Comparison of ENCODE assay signal across 8 mouse cellular contexts in genomic region chr6:137169171-137169968, GRCm38 (mm10). TPM values are rescaled to one million over a fixed set of nuclear protein-coding genes. Genes with fewer than 3 reads are reported as not detected.
DNase-seq lines count a peak whose midpoint lies in the region; ATAC-seq lines count a peak whose summit lies in the region.

No protein-coding gene starts in this region.

- H3K4me3 ChIP-seq in forebrain, embryonic 15.5 days = peak overlapping the region; percentile 54
- peak overlapping the region; percentile 44 for H3K4me3 ChIP-seq in liver, embryonic 16.5 days (ENCODE audit: low read depth, low read length)
- H3K4me3 ChIP-seq in neural tube, embryonic 12.5 days = peak overlapping the region; percentile 43
- peak overlapping the region; percentile 62 for H3K4me3 ChIP-seq in stomach, embryonic 16.5 days (replicated peaks; ENCODE audit: low read length)

- peaks cover 6% of the 10 kb centered on the region; the same call in 1 of the 2 replicates for H3K27me3 ChIP-seq in forebrain, embryonic 15.5 days
- H3K27me3 ChIP-seq in liver, embryonic 16.5 days (ENCODE audit: control insufficient read depth, insufficient read depth, low read depth, low read length) = peaks cover 7% of the 10 kb centered on the region
- peaks cover 10% of the 10 kb centered on the region for H3K27me3 ChIP-seq in neural tube, embryonic 12.5 days (replicated peaks)
- no peaks in the 10 kb centered on the region for H3K27me3 ChIP-seq in stomach, embryonic 16.5 days (ENCODE audit: control insufficient read depth, insufficient read depth, low read length)

- H3K36me3 ChIP-seq in forebrain, embryonic 15.5 days = no peaks in the 10 kb centered on the region
- H3K36me3 ChIP-seq in liver, embryonic 16.5 days (ENCODE audit: control insufficient read depth, insufficient read depth) = no peaks in the 10 kb centered on the region
- no peaks in the 10 kb centered on the region for H3K36me3 ChIP-seq in neural tube, embryonic 12.5 days
- no peaks in the 10 kb centered on the region for H3K36me3 ChIP-seq in stomach, embryonic 16.5 days (ENCODE audit: control insufficient read depth, insufficient read depth, low read length)

- ATAC-seq in cerebellum, adult (ENCODE audit: insufficient number of reproducible peaks, low FRiP score, low TSS enrichment) = peak; percentile 84
- peak; percentile 95 for ATAC-seq in forebrain, embryonic 15.5 days (replicated peaks)
- peak; percentile 80 for ATAC-seq in liver, embryonic 16.5 days (ENCODE audit: low read depth)
- ATAC-seq in neural tube, embryonic 12.5 days (ENCODE audit: low FRiP score, low read depth) = peak; percentile 97
- ATAC-seq in stomach, embryonic 16.5 days (ENCODE audit: insufficient read depth, low FRiP score) = peak; percentile 93

- peak; percentile 49 for DNase-seq in CD4-positive helper T cell, adult 2 months (ENCODE audit: low read depth, low spot score)
- DNase-seq in heart, postnatal 14 days = peak; percentile 95 to 97
- DNase-seq in layer of hippocampus, adult 11-12 months (ENCODE audit: low spot score) = peak; percentile 94

- peak overlapping the region; percentile 98 for H3K4me2 ChIP-seq in forebrain, embryonic 15.5 days (replicated peaks)
- H3K4me2 ChIP-seq in liver, embryonic 16.5 days (ENCODE audit: low read depth, low read length) = peak overlapping the region; percentile 52
- H3K4me2 ChIP-seq in neural tube, embryonic 12.5 days (replicated peaks) = peak overlapping the region; percentile 97
- peak overlapping the region; percentile 84 for H3K4me2 ChIP-seq in stomach, embryonic 16.5 days (ENCODE audit: low read depth, low read length)

- H3K9me3 ChIP-seq in forebrain, embryonic 15.5 days = no peaks in the 10 kb centered on the region
- H3K9me3 ChIP-seq in liver, embryonic 16.5 days (replicated peaks; ENCODE audit: control insufficient read depth, low read length) = no peaks in the 10 kb centered on the region
- no peaks in the 10 kb centered on the region for H3K9me3 ChIP-seq in neural tube, embryonic 12.5 days
- H3K9me3 ChIP-seq in stomach, embryonic 16.5 days (replicated peaks; ENCODE audit: control insufficient read depth, low read length) = no peaks in the 10 kb centered on the region

- peaks cover 8% of the 10 kb centered on the region for H3K4me1 ChIP-seq in forebrain, embryonic 15.5 days
- H3K4me1 ChIP-seq in liver, embryonic 16.5 days (ENCODE audit: control insufficient read depth, low read depth, low read length) = no peaks in the 10 kb centered on the region
- H3K4me1 ChIP-seq in neural tube, embryonic 12.5 days = peaks cover 6% of the 10 kb centered on the region; the same call in 1 of the 2 replicates
- H3K4me1 ChIP-seq in stomach, embryonic 16.5 days (ENCODE audit: control insufficient read depth, insufficient read depth, low read length) = peaks cover 7% of the 10 kb centered on the region; the same call in 1 of the 2 replicates

- intact Hi-C loops in heart, postnatal 14 days (cut with DNase I) = loop anchor here (1.0 to 5.0 kb wide), 3 partner anchors 70 to 172 kb away; no protein-coding TSS in a partner anchor

- 1% methylated on average over 52 of the region's 53 CpGs for WGBS in forebrain, embryonic 15.5 days
- 3% methylated on average over 53 of the region's 53 CpGs for WGBS in liver, embryonic 16.5 days (ENCODE audit: insufficient replicate concordance)
- 1% methylated on average over 53 of the region's 53 CpGs for WGBS in neural tube, embryonic 12.5 days
- 1% methylated on average over 53 of the region's 53 CpGs for WGBS in stomach, embryonic 16.5 days

- no peak overlapping the region for H3K27ac ChIP-seq in forebrain, embryonic 15.5 days (replicated peaks)
- no peak overlapping the region for H3K27ac ChIP-seq in liver, embryonic 16.5 days (ENCODE audit: low read length)
- H3K27ac ChIP-seq in neural tube, embryonic 12.5 days = no peak overlapping the region
- peak overlapping the region; percentile 64 for H3K27ac ChIP-seq in stomach, embryonic 16.5 days (ENCODE audit: low read length)

- H3K9ac ChIP-seq in forebrain, embryonic 15.5 days (replicated peaks) = peak overlapping the region; percentile 66
- H3K9ac ChIP-seq in liver, embryonic 16.5 days (ENCODE audit: low read depth, low read length) = no peak overlapping the region
- H3K9ac ChIP-seq in neural tube, embryonic 12.5 days = peak overlapping the region; percentile 53; the same call in 1 of the 2 replicates
- peak overlapping the region; percentile 82 for H3K9ac ChIP-seq in stomach, embryonic 16.5 days (ENCODE audit: low read length)

RNA-seq across cellular contexts. Expression of gene Rerg, which starts 0.9 kb away (rescaled TPM):
- polyA plus RNA-seq in forebrain, embryonic 15.5 days (2015; fragmentation: Nextera tagmentation; extraction: Ambion mirVana) = 4.6 and 5.8 TPM in 2 replicates
- 1 to 10 TPM; 7.4 to 7.5 TPM for total RNA-seq in heart, postnatal 14 days (2021)
- 2.4 and 3.4 TPM in 2 replicates for polyA plus RNA-seq in liver, embryonic 16.5 days (2015; fragmentation: Nextera tagmentation; extraction: Ambion mirVana)
- polyA plus RNA-seq in neural tube, embryonic 12.5 days (2016; fragmentation: Nextera tagmentation; extraction: Ambion mirVana) = 2.3 and 2.4 TPM in 2 replicates
- 29.9 and 32.1 TPM in 2 replicates for polyA plus RNA-seq in stomach, embryonic 16.5 days (2015; fragmentation: Nextera tagmentation; extraction: Ambion mirVana)
